Mouse (Mus musculus) intestine, embryonic 15.5 days (tissue): ENCODE measurements around the gene Nop9. TPM values are rescaled to one million over a fixed set of nuclear protein-coding genes. Genes with fewer than 3 reads are reported as not detected.

Source experiments
- ATAC-seq: fragments of 200-750 bp; cut with Nextera tagmentation; 2 replicates; pipeline ENCODE4 v1.8.0; 2017; ENCODE audit warnings: moderate TSS enrichment, moderate library complexity
- H3K27ac ChIP-seq: fragments of 300-500 bp; sonication (generic); 2 replicates; pipeline ENCODE4 v1.5.1; 2015; ENCODE audit warnings: mild to moderate bottlenecking, inconsistent platforms
- H3K27me3 ChIP-seq: fragments of 300-500 bp; sonication (generic); replicated peaks from 2 replicates; pipeline ENCODE4 v1.6.1; 2015; ENCODE audit warnings: inconsistent platforms
- H3K36me3 ChIP-seq: fragments of 300-500 bp; sonication (generic); 2 replicates; pipeline ENCODE4 v1.6.1; 2015; ENCODE audit warnings: inconsistent platforms
- H3K4me1 ChIP-seq: fragments of 300-500 bp; sonication (generic); replicated peaks from 2 replicates; pipeline ENCODE4 v1.6.1; 2015; ENCODE audit warnings: inconsistent platforms
- H3K4me2 ChIP-seq: fragments of 300-500 bp; sonication (generic); replicated peaks from 2 replicates; pipeline ENCODE4 v1.6.1; 2015; ENCODE audit warnings: mild to moderate bottlenecking, inconsistent platforms
- H3K4me3 ChIP-seq: fragments of 300-500 bp; sonication (generic); replicated peaks from 2 replicates; pipeline ENCODE4 v1.5.1; 2015; ENCODE audit warnings: inconsistent platforms
- H3K9ac ChIP-seq: fragments of 300-500 bp; sonication (generic); 2 replicates; pipeline ENCODE4 v1.6.1; 2015; ENCODE audit warnings: inconsistent platforms
- H3K9me3 ChIP-seq: fragments of 300-500 bp; sonication (generic); 2 replicates; pipeline ENCODE4 v1.6.1; 2016; ENCODE audit warnings: inconsistent platforms
- WGBS: fragments of 180-500 bp; shearing (Covaris S2); methylation state at CpG from one replicate; pipeline ENCODE4 v1.1.7; 2015; 5-methylcytosine and 5-hydroxymethylcytosine counted together
- polyA plus RNA-seq: library from polyadenylated mRNA; unstranded; fragments of >200 nt; fragmentation: Nextera tagmentation; extraction: Ambion mirVana; gene quantifications from 2 replicates; pipeline ENCODE4 v1.2.1, GENCODE M21; 2015

Gene Nop9
- polyA plus RNA-seq, 1 experiment from 2014 or later, result 35.6 TPM

DNA sequence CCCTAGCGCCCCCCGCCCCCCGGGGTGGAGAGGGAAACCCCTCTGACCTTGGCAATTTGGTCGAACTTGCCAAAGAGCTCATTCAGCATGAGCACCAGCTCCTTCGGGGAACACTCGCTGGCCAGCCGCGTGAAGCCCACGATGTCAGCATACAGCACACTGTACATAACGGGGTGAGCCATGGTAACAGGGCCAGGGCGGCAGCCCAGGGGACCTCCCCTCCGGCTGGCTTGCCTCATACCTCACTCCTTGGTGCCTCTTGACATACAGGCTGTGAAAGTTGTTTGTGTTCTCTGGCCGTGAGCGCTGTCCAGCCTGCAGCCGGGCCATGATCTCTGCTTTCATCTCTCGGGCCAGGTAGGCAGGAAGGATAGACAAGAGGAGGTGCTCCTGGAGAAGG, 34.2 kb downstream of the Nop9 start:
- WGBS, result 56% methylated on average over 16 of the region's 16 CpGs
- peaks cover 6% of the 10 kb centered on the region; the same call in 1 of the 2 replicates for H3K27me3 ChIP-seq
- ATAC-seq, result no peak
- no peak overlapping the region for H3K9ac ChIP-seq
- no peak overlapping the region for H3K4me2 ChIP-seq
- no peaks in the 10 kb centered on the region for H3K36me3 ChIP-seq
- no peak overlapping the region for H3K27ac ChIP-seq
- H3K9me3 ChIP-seq, result no peaks in the 10 kb centered on the region
- no peak overlapping the region for H3K4me3 ChIP-seq
- peaks cover 23% of the 10 kb centered on the region for H3K4me1 ChIP-seq

DNA sequence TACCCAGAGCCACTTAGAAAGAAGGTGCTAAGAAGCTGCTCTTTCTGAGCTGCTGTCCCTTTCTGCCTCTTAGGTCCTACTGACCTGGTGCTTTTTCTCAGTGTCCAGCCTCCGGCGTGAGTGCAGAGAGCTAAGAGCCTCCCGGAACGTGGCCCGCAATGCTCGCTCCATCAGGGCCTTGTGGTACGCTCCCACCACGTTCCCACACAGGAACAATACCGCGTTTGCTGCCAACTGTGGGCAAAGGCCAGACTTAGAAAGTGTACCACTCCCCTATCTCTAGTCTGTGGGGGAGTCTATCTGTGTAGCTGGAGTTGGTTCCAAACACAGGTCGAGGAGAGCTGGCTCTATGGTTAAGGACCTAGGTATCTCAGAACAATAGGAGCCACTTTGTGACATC, 35.2 kb downstream of the Nop9 start:
- ATAC-seq, result no peak
- 84% methylated on average over 11 of the region's 11 CpGs for WGBS
- Histone ChIP-seq H3K27me3 (peaks cover 6% of the 10 kb centered on the region; the same call in 1 of the 2 replicates), H3K4me1 (peaks cover 23% of the 10 kb centered on the region), H3K27ac (no peak overlapping the region), H3K9me3 (no peaks in the 10 kb centered on the region), H3K4me3 (no peak overlapping the region), H3K4me2 (no peak overlapping the region), H3K9ac (no peak overlapping the region), H3K36me3 (no peaks in the 10 kb centered on the region)

DNA sequence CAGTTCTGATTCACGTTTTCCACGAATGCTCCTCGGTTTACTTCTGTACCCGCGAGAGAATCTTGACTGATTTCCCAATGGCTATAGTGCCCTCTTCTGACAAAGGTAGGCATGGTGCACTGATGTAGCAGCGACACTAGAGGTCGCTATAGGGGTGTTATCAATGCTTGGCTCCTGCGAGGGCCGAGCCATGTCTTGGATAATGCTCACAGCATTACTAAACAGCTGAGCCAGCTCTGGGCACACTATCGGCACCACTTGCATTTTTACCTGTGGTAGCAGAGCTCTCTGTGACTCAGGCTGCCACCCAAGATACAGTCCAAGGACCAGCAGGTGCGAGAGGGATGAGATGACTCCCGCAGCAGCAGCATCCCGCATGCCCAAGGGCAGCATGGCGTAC, 35.8 kb downstream of the Nop9 start:
- Histone ChIP-seq H3K36me3 (no peaks in the 10 kb centered on the region), H3K9me3 (no peaks in the 10 kb centered on the region), H3K4me3 (no peak overlapping the region), H3K4me1 (peaks cover 23% of the 10 kb centered on the region), H3K4me2 (peak overlapping the region; percentile 46), H3K27me3 (peaks cover 6% of the 10 kb centered on the region; the same call in 1 of the 2 replicates), H3K9ac (no peak overlapping the region), H3K27ac (no peak overlapping the region)
- ATAC-seq, result peak; percentile 59
- WGBS, result 15% methylated on average over 14 of the region's 14 CpGs

DNA sequence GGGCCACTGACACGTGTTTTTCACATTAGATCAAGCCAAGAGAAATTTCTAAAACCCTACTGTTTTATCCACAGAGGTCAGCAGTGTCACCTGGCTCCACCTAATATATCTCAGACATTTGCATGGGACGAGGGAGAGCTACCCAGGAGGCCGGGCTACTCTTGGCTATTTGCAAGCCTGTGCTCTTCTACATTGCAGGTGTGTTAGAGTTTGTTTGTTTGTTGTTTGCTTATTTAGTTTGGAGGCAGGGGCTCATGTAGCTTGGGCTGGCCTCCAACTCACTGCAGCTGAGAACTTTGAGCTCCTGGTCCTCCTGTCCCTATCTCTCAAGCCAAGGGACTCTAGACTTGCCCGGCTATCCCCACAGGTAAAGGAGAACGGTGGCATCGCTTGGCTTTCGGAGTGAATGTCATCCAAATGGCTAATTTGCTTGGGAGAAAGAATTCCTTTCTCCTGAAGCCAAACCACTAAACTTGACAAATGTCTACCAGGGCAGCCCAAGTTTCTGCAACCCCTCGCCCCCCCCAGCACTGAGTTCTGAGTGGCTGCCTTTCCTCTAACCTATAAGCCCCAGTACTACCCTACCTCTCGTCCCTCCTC, 37.0 kb downstream of the Nop9 start:
- Histone ChIP-seq H3K4me2 (peak overlapping the region; percentile 78), H3K9me3 (no peaks in the 10 kb centered on the region), H3K4me3 (peak overlapping the region; percentile 43), H3K4me1 (peaks cover 19% of the 10 kb centered on the region), H3K36me3 (no peaks in the 10 kb centered on the region), H3K27ac (0 out of 2 replicates have a peak overlapping the region, but pooled peaks have one; percentile 56), H3K9ac (no peak overlapping the region), H3K27me3 (peaks cover 6% of the 10 kb centered on the region; the same call in 1 of the 2 replicates)
- WGBS, result 55% methylated on average over 9 of the region's 9 CpGs
- ATAC-seq, result no peak

DNA sequence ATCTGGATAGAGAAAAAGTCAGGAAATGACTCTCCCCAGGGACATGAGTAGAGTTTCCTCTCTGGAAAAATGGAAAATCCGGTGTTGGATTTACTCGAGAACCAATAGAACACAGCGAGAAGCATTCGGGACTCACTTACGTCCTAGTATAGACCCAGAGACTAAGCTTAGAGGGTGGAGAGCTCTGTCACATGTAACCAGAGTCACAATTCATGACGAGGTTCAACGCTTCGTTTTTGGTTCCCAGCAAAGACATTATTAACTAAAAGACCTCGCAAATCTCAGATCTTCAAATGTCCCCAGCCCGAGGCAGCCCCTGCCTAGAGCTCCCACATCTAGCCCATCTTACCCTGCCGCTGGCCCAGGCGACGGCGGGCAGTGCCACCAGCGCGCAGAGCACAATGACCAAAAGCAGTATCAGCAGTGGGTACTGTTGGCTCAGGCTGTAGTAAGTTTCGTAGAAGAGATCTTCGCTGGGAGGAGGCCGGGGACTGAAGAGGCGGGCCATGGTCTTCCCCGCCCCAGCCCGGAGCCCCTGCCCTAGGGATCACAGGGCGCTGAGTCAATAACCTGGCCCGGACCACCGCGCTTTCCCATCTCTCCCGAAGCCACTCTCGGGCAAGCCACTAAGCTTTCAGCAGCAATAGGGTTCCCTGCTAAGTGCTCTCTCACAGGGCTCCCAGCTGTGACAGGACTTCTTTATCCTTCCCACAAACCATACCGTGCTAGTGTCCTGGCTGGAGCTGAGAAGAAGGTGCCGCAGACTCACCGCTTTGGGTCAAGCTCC, 37.9 kb downstream of the Nop9 start:
- WGBS, result 6% methylated on average over 31 of the region's 31 CpGs
- H3K4me1 ChIP-seq, result peaks cover 26% of the 10 kb centered on the region
- peaks cover 6% of the 10 kb centered on the region; the same call in 1 of the 2 replicates for H3K27me3 ChIP-seq
- peak overlapping the region; percentile 78 for H3K4me2 ChIP-seq
- H3K4me3 ChIP-seq, result peak overlapping the region; percentile 43
- H3K9me3 ChIP-seq, result no peaks in the 10 kb centered on the region
- ATAC-seq, result peak; percentile 19
- peak overlapping the region; percentile 45 for H3K9ac ChIP-seq
- H3K36me3 ChIP-seq, result no peaks in the 10 kb centered on the region
- peak overlapping the region; percentile 56; the same call in 1 of the 2 replicates for H3K27ac ChIP-seq

DNA sequence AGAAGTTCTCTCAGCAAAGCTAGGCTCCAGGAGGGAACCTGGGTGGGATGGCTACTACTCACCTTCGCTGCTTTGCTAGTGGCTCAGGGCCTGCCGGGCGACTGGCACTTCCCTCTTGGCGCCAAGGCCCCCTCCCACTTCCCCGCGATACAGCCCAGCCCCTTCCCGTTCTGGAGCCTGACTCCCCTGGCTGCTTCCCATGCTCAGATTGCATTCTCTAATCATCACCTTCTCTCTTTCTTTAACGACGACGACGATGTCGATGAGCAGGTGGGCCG, 38.4 kb downstream of the Nop9 start, which contains the start of gene Adcy4:
Gene Adcy4 (minus strand): TSS at position 138 of the 278 bp plus-strand sequence.
- H3K9me3 ChIP-seq, result no peaks in the 10 kb centered on the region
- H3K4me3 ChIP-seq, result peak within 1 kb of the TSS; percentile 43
- H3K4me2 ChIP-seq, result peak within 1 kb of the TSS; percentile 78
- peaks cover 6% of the 10 kb centered on the region; the same call in 1 of the 2 replicates for H3K27me3 ChIP-seq
- WGBS, result 24% methylated on average over 13 of the region's 13 CpGs
- ATAC-seq, result no peak
- H3K4me1 ChIP-seq, result peaks cover 29% of the 10 kb centered on the region
- H3K27ac ChIP-seq, result peak within 1 kb of the TSS; percentile 56; the same call in 1 of the 2 replicates
- H3K9ac ChIP-seq, result peak within 1 kb of the TSS; percentile 45
- H3K36me3 ChIP-seq, result no peaks in the 10 kb centered on the region

DNA sequence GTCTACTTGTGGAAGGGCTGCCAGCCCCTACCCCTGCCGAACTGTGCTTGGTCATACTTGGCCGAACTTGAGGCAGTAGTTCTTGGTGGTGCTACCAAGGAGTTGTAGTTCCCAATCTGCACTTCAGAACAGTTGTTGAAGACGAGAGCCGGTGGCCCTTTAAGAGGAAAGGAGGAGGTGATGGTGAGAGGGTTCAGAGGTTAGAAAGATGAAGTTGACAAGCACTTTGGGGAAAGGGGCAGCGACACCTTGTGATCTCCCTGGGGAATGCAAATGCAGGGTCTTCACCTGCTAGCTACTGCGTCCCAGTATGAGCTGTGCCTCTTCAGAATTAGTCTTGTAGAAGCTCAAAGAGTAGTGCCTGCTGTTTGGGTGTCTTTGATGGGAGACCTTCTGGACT, 39.7 kb downstream of the Nop9 start:
- H3K4me3 ChIP-seq, result no peak overlapping the region
- H3K4me1 ChIP-seq, result peaks cover 29% of the 10 kb centered on the region
- H3K27me3 ChIP-seq, result peaks cover 6% of the 10 kb centered on the region; the same call in 1 of the 2 replicates
- no peaks in the 10 kb centered on the region for H3K9me3 ChIP-seq
- 38% methylated on average over 6 of the region's 6 CpGs for WGBS
- no peak for ATAC-seq
- H3K9ac ChIP-seq, result no peak overlapping the region
- H3K27ac ChIP-seq, result no peak overlapping the region
- H3K4me2 ChIP-seq, result no peak overlapping the region
- no peaks in the 10 kb centered on the region for H3K36me3 ChIP-seq

DNA sequence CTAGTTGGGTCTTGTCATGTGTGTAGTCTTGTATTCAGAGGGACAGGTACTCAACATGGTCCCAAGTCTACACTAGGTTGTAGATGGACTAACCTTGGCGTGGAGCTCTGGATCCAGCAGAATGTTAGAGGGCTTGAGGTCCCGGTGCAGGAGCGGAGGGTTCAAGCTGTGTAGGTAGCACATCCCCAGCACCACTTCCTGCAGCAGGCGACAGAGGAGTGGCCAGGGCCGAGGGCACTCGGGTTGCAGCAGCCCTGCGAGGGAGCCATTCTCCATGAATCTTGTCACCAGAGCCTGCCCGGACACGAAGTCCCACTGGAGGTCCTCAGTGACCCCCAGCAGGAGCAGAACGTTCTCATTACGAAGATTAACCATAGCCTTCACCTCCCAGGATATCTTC, 42.2 kb downstream of the Nop9 start:
- no peak for ATAC-seq
- Histone ChIP-seq H3K27ac (no peak overlapping the region), H3K36me3 (no peaks in the 10 kb centered on the region), H3K4me3 (peak overlapping the region; percentile 44), H3K4me1 (peaks cover 18% of the 10 kb centered on the region; the same call in 1 of the 2 replicates), H3K9ac (no peak overlapping the region), H3K4me2 (peak overlapping the region; percentile 76), H3K27me3 (peaks cover 3% of the 10 kb centered on the region; the same call in 1 of the 2 replicates), H3K9me3 (no peaks in the 10 kb centered on the region)
- WGBS, result 43% methylated on average over 11 of the region's 11 CpGs

DNA sequence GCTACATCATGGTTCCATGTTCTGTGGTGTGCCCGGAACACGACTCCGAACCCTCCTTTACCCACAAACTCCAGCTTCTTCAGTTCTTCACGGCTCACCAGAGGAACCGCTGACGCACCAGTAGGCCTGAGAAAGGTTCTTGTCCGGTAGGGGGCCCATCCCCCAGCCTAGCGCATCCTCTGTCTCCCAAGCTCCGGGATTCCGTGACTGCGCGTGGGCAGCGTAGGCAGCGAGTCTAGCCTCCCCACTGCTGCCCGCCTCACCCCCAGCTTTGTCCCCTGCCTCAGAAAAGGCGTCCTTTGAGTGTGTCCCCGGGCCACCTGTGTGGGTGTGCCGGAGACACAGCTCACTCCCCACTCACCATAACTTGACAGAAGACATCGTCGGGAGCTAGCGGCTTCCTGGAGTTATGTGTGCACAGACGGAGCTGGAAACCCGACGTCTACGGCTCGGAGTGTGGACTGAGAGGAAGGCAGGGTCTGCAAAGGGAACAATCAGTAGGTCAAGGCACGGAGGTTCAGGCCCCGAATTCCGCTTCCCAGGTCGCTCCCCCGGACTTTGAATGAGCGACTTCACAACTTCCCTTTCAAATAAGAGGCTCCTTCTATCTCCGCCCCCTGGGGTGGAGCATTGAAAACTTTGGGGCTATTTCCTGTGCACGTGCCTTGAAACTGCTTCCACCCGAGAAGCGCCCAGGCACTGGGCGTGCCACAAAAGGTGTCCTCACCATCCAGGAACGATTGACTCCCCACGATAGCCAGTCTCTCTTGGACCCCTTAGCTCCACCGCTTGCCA, 43.0 kb downstream of the Nop9 start, which contains the start of gene Ripk3:
Gene Ripk3 (minus strand): TSS at position 610 of the 795 bp plus-strand sequence.
- Histone ChIP-seq H3K27ac (no peak within 1 kb of the TSS), H3K4me2 (peak within 1 kb of the TSS; percentile 76), H3K4me3 (peak within 1 kb of the TSS; percentile 44), H3K36me3 (no peaks in the 10 kb centered on the region), H3K9ac (peak within 1 kb of the TSS; percentile 35), H3K27me3 (peaks cover 3% of the 10 kb centered on the region; the same call in 1 of the 2 replicates), H3K4me1 (peaks cover 15% of the 10 kb centered on the region; the same call in 1 of the 2 replicates), H3K9me3 (no peaks in the 10 kb centered on the region)
- peak; percentile 79 for ATAC-seq
- whole genome bisulfite sequencing, result 6% methylated on average over 40 of the region's 40 CpGs

DNA sequence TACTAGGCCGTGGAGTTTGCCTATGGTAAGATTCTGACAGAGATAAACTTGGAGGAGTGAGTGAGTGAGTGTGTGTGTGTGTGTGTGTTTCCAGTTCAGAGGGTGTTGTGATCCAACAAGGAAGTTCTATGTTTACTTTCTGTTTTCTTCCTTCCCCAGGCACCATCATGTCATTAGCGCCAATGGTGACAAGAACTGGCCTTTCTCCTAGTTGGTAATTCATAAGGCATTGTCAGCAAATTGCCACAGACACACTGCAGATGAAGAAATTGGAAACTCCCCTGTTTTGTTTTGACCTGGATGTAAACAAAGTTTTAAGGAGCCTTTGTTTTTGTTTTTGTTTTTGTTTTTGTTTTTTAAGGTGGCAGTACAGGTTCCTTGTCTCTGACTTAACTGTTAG, 48.0 kb downstream of the Nop9 start:
- H3K9me3 ChIP-seq, result no peaks in the 10 kb centered on the region
- H3K27ac ChIP-seq, result no peak overlapping the region
- WGBS, result 65% methylated on average over 2 of the region's 2 CpGs
- H3K9ac ChIP-seq, result no peak overlapping the region
- H3K4me2 ChIP-seq, result no peak overlapping the region
- no peak for ATAC-seq
- H3K36me3 ChIP-seq, result no peaks in the 10 kb centered on the region
- 0 out of 2 replicates have a peak, but pooled peaks cover 6% of the 10 kb centered on the region for H3K4me1 ChIP-seq
- no peak overlapping the region for H3K4me3 ChIP-seq
- H3K27me3 ChIP-seq, result no peaks in the 10 kb centered on the region

DNA sequence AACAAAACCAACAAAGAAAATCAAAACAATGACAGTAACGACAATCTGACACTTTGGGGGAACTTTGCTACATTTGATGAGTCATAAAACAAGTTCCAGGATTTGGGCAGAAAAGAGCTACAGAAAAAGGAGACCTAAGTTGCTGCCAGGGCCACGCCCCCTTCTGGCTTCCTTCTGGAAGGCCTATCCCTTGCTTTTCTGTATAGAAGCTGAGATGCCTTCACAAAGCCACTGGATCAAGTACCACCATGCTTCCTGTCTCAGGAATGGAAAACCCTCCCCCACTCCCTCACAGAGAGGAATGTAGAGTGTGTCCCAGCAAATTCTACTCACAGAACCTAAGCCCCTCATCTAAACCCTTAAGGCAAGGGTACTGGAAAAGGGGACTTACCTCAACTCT, 48.5 kb downstream of the Nop9 start:
- Histone ChIP-seq H3K27ac (no peak overlapping the region), H3K9ac (no peak overlapping the region), H3K4me3 (no peak overlapping the region), H3K27me3 (no peaks in the 10 kb centered on the region), H3K9me3 (no peaks in the 10 kb centered on the region), H3K4me2 (no peak overlapping the region), H3K36me3 (no peaks in the 10 kb centered on the region), H3K4me1 (0 out of 2 replicates have a peak, but pooled peaks cover 4% of the 10 kb centered on the region)
- WGBS, result 64% methylated on average over 2 of the region's 2 CpGs
- no peak for ATAC-seq
